ENCODE assay signal across 8 mouse cellular contexts in genomic region chr5:112575151-112575915, GRCm38 (mm10). TPM values are rescaled to one million over a fixed set of nuclear protein-coding genes. Genes with fewer than 3 reads are reported as not detected.
DNase-seq lines count a peak whose midpoint lies in the region; ATAC-seq and TF ChIP-seq lines count a peak whose summit lies in the region.

No protein-coding gene starts in this region.

- H3K36me3 ChIP-seq in forebrain, embryonic 15.5 days = no peaks in the 10 kb centered on the region
- H3K36me3 ChIP-seq in myocyte (ENCODE audit: control insufficient read depth, insufficient read depth) = no peaks in the 10 kb centered on the region

- H3ac ChIP-seq in myocyte (ENCODE audit: control insufficient read depth, insufficient read length) = no peak overlapping the region

- peak overlapping the region; percentile 54 for H3K4me3 ChIP-seq in forebrain, embryonic 15.5 days
- H3K4me3 ChIP-seq in myocyte = no peak overlapping the region

- 4% methylated on average over 12 of the region's 12 CpGs for WGBS in forebrain, embryonic 15.5 days

- TF ChIP-seq POLR2A in myocyte (IDR thresholded peaks at IDR 0.05; ENCODE audit: insufficient read length, low read depth) = no peak

- no peaks in the 10 kb centered on the region for H3K9me3 ChIP-seq in forebrain, embryonic 15.5 days

- H3K27me3 ChIP-seq in forebrain, embryonic 15.5 days = no peaks in the 10 kb centered on the region
- H3K27me3 ChIP-seq in myocyte (ENCODE audit: control insufficient read depth, insufficient read depth, insufficient read length) = peaks cover 31% of the 10 kb centered on the region

- DNase-seq in adrenal gland, postnatal 14 days = peak; percentile 28
- DNase-seq in adrenal gland, postnatal 25 days = no peak
- DNase-seq in ovary, postnatal 14 days (ENCODE audit: low spot score) = peak; percentile 13
- DNase-seq in ovary, adult 18-20 months (ENCODE audit: low spot score) = no peak
- DNase-seq in c-Kit-positive CD71-positive TER-119-positive erythroid progenitor cells, embryonic 14.5 days (ENCODE audit: low spot score) = no peak
- no peak for DNase-seq in layer of hippocampus, postnatal 14 days (ENCODE audit: low spot score in 2 of 2)

- peaks cover 56% of the 10 kb centered on the region for H3K4me1 ChIP-seq in forebrain, embryonic 15.5 days

- H3K79me2 ChIP-seq in myocyte (ENCODE audit: control insufficient read depth, insufficient read depth) = no peaks in the 10 kb centered on the region

- H3K4me2 ChIP-seq in forebrain, embryonic 15.5 days (replicated peaks) = peak overlapping the region; percentile 56
- H3K4me2 ChIP-seq in myocyte (ENCODE audit: low read depth) = no peak overlapping the region

- no peak for ATAC-seq in forebrain, embryonic 15.5 days (replicated peaks)

- peak overlapping the region; percentile 90 for H3K27ac ChIP-seq in forebrain, embryonic 15.5 days (replicated peaks)

- peak overlapping the region; percentile 90 for H3K9ac ChIP-seq in forebrain, embryonic 15.5 days (replicated peaks)

TF ChIP-seq in myocyte, 11 proteins besides CTCF, POLR2A, EP300 and RAD21:
- no peak for TF ChIP-seq SRF (IDR thresholded peaks at IDR 0.05; ENCODE audit: control insufficient read depth, insufficient read length, low read depth)
- TF ChIP-seq CEBPB (IDR thresholded peaks at IDR 0.05; ENCODE audit: insufficient read depth, poor library complexity, severe bottlenecking) = no peak
- peak; percentile 37 for TF ChIP-seq REST (IDR thresholded peaks at IDR 0.05; ENCODE audit: insufficient read depth, insufficient read length)

RNA-seq across cellular contexts. Expression of gene Sez6l, which starts 1.7 kb away (rescaled TPM):
- 4.3 and 4.4 TPM in 2 replicates for total RNA-seq in adrenal gland, postnatal 14 days (2021)
- 4.3 and 4.6 TPM in 2 replicates for total RNA-seq in adrenal gland, postnatal 25 days (2021)
- 33.1 and 33.3 TPM in 2 replicates for polyA plus RNA-seq in forebrain, embryonic 15.5 days (2015; fragmentation: Nextera tagmentation; extraction: Ambion mirVana)
- not detected for polyA plus RNA-seq in myocyte (2012; fragmentation: generic; extraction: Trizol)
- total RNA-seq in layer of hippocampus, postnatal 14 days (2021) = 100 to 1,000 TPM; 202 to 218 TPM

Comparison
In these comparisons a context has a peak if more than half of its experiments do, and no peak if none do; other contexts are left out.
1. DNase-seq: peak in adrenal gland, postnatal 14 days (single experiment) and ovary, postnatal 14 days (single experiment); none in adrenal gland, postnatal 25 days (single experiment), ovary, adult 18-20 months (single experiment), c-Kit-positive CD71-positive TER-119-positive erythroid progenitor cells, embryonic 14.5 days (single experiment) and layer of hippocampus, postnatal 14 days (0 of 2).
2. RNA of gene Sez6l, which starts 1.7 kb away (total RNA-seq): 202 to 218 TPM in layer of hippocampus, postnatal 14 days; 4.3 to 4.6 TPM in adrenal gland, postnatal 25 days and 4.3 to 4.4 TPM in adrenal gland, postnatal 14 days; every median in the first group is over 10 times any median in the second.